In genomic region chr5:123350386-123350785, GRCm38 (mm10) we compare ENCODE assay signal across 9 mouse cellular contexts. TPM values are rescaled to one million over a fixed set of nuclear protein-coding genes. Genes with fewer than 3 reads are reported as not detected.
DNase-seq lines count a peak whose midpoint lies in the region; ATAC-seq lines count a peak whose summit lies in the region.
"Had no signal": no experiment of that assay in that cellular context is flagged by ENCODE, and none has a peak within 500 bp of the region (broad histone marks: within the 10 kb centered on the region; RNA-seq: fewer than 3 reads in every experiment).

No protein-coding gene starts in this region.

- WGBS in neural tube, embryonic 15.5 days = 76% methylated on average over 10 of the region's 10 CpGs

- H3K27me3 ChIP-seq in splenic B cell, adult 2 months (ENCODE audit: control insufficient read depth, insufficient read depth, low read length, poor library complexity, severe bottlenecking) = no peaks in the 10 kb centered on the region
- no peaks in the 10 kb centered on the region for H3K27me3 ChIP-seq in neural tube, embryonic 15.5 days (replicated peaks)
- H3K27me3 ChIP-seq: neural tube, embryonic 13.5 days had no signal

- H3K4me1 ChIP-seq in neural tube, embryonic 15.5 days = peaks cover 20% of the 10 kb centered on the region

- H3K9me3 ChIP-seq in neural tube, embryonic 15.5 days (replicated peaks) = no peaks in the 10 kb centered on the region
- H3K9me3 ChIP-seq: neural tube, embryonic 13.5 days had no signal

- no peak overlapping the region for H3K4me3 ChIP-seq in neural tube, embryonic 15.5 days (replicated peaks)
- H3K4me3 ChIP-seq: neural tube, embryonic 13.5 days had no signal

- no peak overlapping the region for H3K4me2 ChIP-seq in neural tube, embryonic 15.5 days
- H3K4me2 ChIP-seq: neural tube, embryonic 13.5 days had no signal

- no peak overlapping the region for H3K9ac ChIP-seq in neural tube, embryonic 15.5 days (replicated peaks)
- H3K9ac ChIP-seq: neural tube, embryonic 13.5 days had no signal

- no peaks in the 10 kb centered on the region; the same call in none of the 2 replicates for H3K36me3 ChIP-seq in splenic B cell, adult 2 months (ENCODE audit: control insufficient read depth, insufficient read depth, low read length, poor library complexity, severe bottlenecking)
- no peaks in the 10 kb centered on the region for H3K36me3 ChIP-seq in neural tube, embryonic 15.5 days

- ATAC-seq in neural tube, embryonic 15.5 days (ENCODE audit: low FRiP score) = no peak

- H3K27ac ChIP-seq in neural tube, embryonic 15.5 days (replicated peaks) = no peak overlapping the region
- H3K27ac ChIP-seq: neural tube, embryonic 13.5 days had no signal

- peak; percentile 32 for DNase-seq in gastrocnemius, postnatal 25 days
- DNase-seq in gastrocnemius, adult 8-10 months (ENCODE audit: low spot score in 2 of 2) = no peak
- DNase-seq in 3T3-L1 (ENCODE audit: low read depth, low spot score) (peak; percentile 26), ZHBTc4 (ENCODE audit: low read depth, low spot score) (peak; percentile 84)
- peak; percentile 57 for DNase-seq in kidney, postnatal 14 days
- DNase-seq in splenic B cell, adult 2 months (ENCODE audit: low read depth, low spot score) = peak; percentile 76
- no peak for DNase-seq in adrenal gland, adult 2 months

RNA-seq across cellular contexts. Expression of gene Bcl7a, which starts 6.8 kb away (rescaled TPM):
- 1 to 10 TPM; 8.4 to 8.6 TPM for total RNA-seq in gastrocnemius, postnatal 25 days (2021)
- 1 to 10 TPM; 7.3 to 9.6 (median 7.9) TPM for total RNA-seq in gastrocnemius, adult 8-10 months (2022)
- 10 to 100 TPM in 1 of 2 experiments, 1 to 10 TPM in 1; 6.1 to 11.2 TPM for total RNA-seq in adrenal gland, adult 2 months (2021)
- 5.2 and 6.1 TPM in 2 replicates for polyA plus RNA-seq in adrenal gland, adult 2 months (2012; rRNA removed)
- 30.2 and 31.0 TPM in 2 replicates for polyA plus RNA-seq in neural tube, embryonic 15.5 days (2015; fragmentation: Nextera tagmentation; extraction: Ambion mirVana)

RNA-seq across cellular contexts. Expression of gene Mlxip, which starts 44.2 kb away (rescaled TPM):
- 10 to 100 TPM; 54.5 TPM for total RNA-seq in gastrocnemius, postnatal 25 days (2021)
- 10 to 100 TPM; 62.2 to 81.0 (median 63.8) TPM for total RNA-seq in gastrocnemius, adult 8-10 months (2022)
- total RNA-seq in adrenal gland, adult 2 months (2021) = 10 to 100 TPM; 15.2 to 27.4 TPM
- 45.5 TPM in 2 replicates for polyA plus RNA-seq in adrenal gland, adult 2 months (2012; rRNA removed)
- polyA plus RNA-seq in neural tube, embryonic 15.5 days (2015; fragmentation: Nextera tagmentation; extraction: Ambion mirVana) = 19.3 and 19.4 TPM in 2 replicates

Comparison
In these comparisons a context has a peak if more than half of its experiments do, and no peak if none do; other contexts are left out.
1. DNase-seq: peak in gastrocnemius, postnatal 25 days (single experiment), 3T3-L1 (single experiment), ZHBTc4 (single experiment), kidney, postnatal 14 days (single experiment) and splenic B cell, adult 2 months (single experiment); none in gastrocnemius, adult 8-10 months (0 of 2) and adrenal gland, adult 2 months (single experiment).